Mouse (Mus musculus) embryonic facial prominence, embryonic 14.5 days (tissue): ENCODE results near the gene Mei1. TPM values are rescaled to one million over a fixed set of nuclear protein-coding genes. Genes with fewer than 3 reads are reported as not detected.

Experiments
- ATAC-seq: fragments of 200-750 bp; cut with Nextera tagmentation; 2 replicates; pipeline ENCODE4 v1.8.0; 2017; ENCODE audit warnings: low read depth, moderate number of reproducible peaks, moderate TSS enrichment
- DNase-seq: peaks from one replicate; pipeline ENCODE4 v3.0.0-alpha.2; 2015; ENCODE audit warnings: low spot score
- H3K27ac ChIP-seq: fragments of 300-500 bp; sonication (generic); replicated peaks from 2 replicates; pipeline ENCODE4 v1.5.1; 2014; ENCODE audit warnings: low read depth, mild to moderate bottlenecking, low read length, moderate library complexity
- H3K27me3 ChIP-seq: fragments of 300-500 bp; sonication (generic); replicated peaks from 2 replicates; pipeline ENCODE4 v1.6.1; 2014; ENCODE audit warnings: low read length; ENCODE audit not compliant: control insufficient read depth, insufficient read depth
- H3K36me3 ChIP-seq: fragments of 300-500 bp; sonication (generic); 2 replicates; pipeline ENCODE4 v1.6.1; 2014; ENCODE audit warnings: low read length, mixed read lengths; ENCODE audit not compliant: control insufficient read depth, insufficient read depth
- H3K4me1 ChIP-seq: fragments of 300-500 bp; sonication (generic); 2 replicates; pipeline ENCODE4 v1.6.1; 2014; ENCODE audit warnings: antibody characterized with exemption, low read length; ENCODE audit not compliant: control insufficient read depth, insufficient read depth
- H3K4me2 ChIP-seq: fragments of 300-500 bp; sonication (generic); 2 replicates; pipeline ENCODE4 v1.6.1; 2014; ENCODE audit warnings: low read depth, mild to moderate bottlenecking, low read length, moderate library complexity, mixed read lengths
- H3K4me3 ChIP-seq: fragments of 300-500 bp; sonication (generic); 2 replicates; pipeline ENCODE4 v1.5.1; 2014; ENCODE audit warnings: low read depth, mild to moderate bottlenecking, low read length
- H3K9ac ChIP-seq: fragments of 300-500 bp; sonication (generic); 2 replicates; pipeline ENCODE4 v1.6.1; 2014; ENCODE audit warnings: low read depth, mild to moderate bottlenecking, low read length, moderate library complexity, mixed read lengths
- H3K9me3 ChIP-seq: fragments of 300-500 bp; sonication (generic); 2 replicates; pipeline ENCODE4 v1.6.1; 2016; ENCODE audit warnings: low read length; ENCODE audit not compliant: control insufficient read depth
- WGBS: fragments of 180-500 bp; shearing (Covaris S2); extraction: QIAGEN DNeasy Blood & Tissue Kit; methylation state at CpG from one replicate; pipeline ENCODE4 v1.1.7; 2014; 5-methylcytosine and 5-hydroxymethylcytosine counted together
- polyA plus RNA-seq: library from polyadenylated mRNA; unstranded; fragments of >200 nt; fragmentation: Nextera tagmentation; extraction: Ambion mirVana; gene quantifications from 2 replicates; pipeline ENCODE4 v1.2.1, GENCODE M21; 2014

Mei1 gene
- polyA plus RNA-seq = 0.14 TPM in 1 of 2 replicates, not detected in the other

DNA sequence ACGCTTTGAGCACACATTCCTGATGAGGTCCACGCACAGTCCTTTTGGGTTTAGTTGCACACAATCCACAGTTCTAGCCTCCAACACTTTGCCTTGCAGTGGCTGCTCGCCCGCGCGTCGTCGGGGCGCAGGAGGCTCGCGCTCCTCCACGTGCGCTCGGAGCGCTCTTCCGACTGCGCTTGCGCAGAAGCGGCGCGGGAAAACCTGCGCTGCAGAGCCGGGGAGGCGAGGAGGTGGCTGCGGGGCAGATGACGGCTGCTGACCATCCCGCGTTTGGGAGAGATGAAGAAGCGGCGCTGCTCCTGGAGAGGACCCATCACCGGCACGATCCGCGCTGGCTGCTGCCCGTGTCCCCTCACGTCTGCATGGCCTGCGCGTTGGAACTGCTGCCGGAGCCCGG, at the start of gene Mei1:
Gene Mei1 (plus strand): TSS at position 99 of the 400 bp plus-strand sequence.
- Histone ChIP-seq H3K4me1 (no peaks in the 10 kb centered on the region), H3K4me2 (peak within 1 kb of the TSS; percentile 37; the same call in 1 of the 2 replicates), H3K27ac (no peak within 1 kb of the TSS), H3K36me3 (no peaks in the 10 kb centered on the region), H3K4me3 (peak within 1 kb of the TSS; percentile 18), H3K9me3 (0 out of 2 replicates have a peak, but pooled peaks cover 7% of the 10 kb centered on the region), H3K9ac (no peak within 1 kb of the TSS), H3K27me3 (peaks cover 36% of the 10 kb centered on the region)
- 28% methylated on average over 31 of the region's 40 CpGs for WGBS
- ATAC-seq (no peak), DNase-seq (no peak)

DNA sequence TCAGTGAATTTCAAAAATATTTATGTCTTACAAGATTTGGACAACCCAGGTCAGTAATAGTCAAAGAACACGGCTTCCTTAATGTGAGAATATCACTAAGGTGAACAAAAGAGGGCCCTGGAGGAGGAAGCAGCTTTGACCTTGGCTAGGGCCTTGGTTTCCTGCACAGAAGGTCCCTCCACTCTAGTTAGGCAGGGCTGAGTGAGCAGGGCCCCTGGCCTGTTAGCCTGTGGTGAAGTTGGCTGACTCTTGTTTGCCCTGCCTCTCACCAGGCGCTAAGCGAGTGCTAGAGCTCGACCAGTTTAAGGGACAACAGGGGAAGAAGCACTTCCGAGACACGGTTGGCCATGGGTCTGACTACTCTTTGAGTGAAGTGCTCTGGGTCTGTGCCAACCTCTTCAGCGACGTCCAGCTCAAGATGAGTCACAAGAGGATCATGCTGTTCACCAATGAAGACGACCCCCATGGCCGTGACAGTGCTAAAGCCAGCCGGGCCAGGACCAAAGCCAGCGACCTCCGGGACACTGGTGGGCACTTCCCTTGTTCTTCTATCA, 47.2 kb upstream of the Mei1 start:
- Histone ChIP-seq H3K27me3 (no peaks in the 10 kb centered on the region), H3K4me3 (no peak overlapping the region), H3K9me3 (no peaks in the 10 kb centered on the region), H3K4me2 (no peak overlapping the region), H3K27ac (no peak overlapping the region), H3K4me1 (no peaks in the 10 kb centered on the region; the same call in 1 of the 2 replicates), H3K36me3 (peaks cover 65% of the 10 kb centered on the region), H3K9ac (no peak overlapping the region)
- ATAC-seq (no peak), DNase-seq (no peak)
- 93% methylated on average over 13 of the region's 13 CpGs for WGBS

DNA sequence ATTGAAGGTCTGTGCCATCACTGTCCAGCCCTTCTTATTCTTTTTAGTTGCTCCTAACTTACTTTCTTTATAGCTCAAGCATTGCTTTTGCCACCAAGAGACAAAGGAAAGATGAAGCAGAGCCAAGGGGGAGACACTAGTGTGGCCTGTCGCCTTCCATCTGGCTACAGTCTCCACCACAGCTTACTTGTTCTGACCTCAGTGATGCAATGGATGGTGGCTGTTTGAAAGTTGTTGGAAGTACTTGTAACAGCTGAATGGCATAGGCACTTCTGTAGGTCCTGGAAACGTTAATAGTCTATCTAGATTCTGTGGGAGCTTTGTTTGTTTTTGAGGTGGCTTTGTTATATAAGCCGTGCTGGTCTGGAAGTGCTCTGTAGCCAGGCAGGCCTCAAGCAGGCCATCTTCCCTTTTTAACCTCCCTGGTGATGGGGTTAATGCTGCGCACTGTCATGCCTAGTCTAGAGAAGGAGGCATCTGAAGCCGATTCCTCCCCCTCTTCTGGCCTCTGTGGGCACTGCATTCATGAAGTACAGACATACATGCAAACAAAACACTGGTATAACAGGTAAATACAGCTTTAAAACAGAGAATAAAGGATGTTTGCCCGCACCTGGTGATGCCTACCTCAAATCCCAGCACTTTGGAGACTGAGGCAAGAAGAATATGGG, 45.7 kb upstream of the Mei1 start:
- Histone ChIP-seq H3K36me3 (peaks cover 76% of the 10 kb centered on the region), H3K9me3 (no peaks in the 10 kb centered on the region), H3K4me2 (no peak overlapping the region), H3K9ac (no peak overlapping the region), H3K4me3 (no peak overlapping the region), H3K4me1 (no peaks in the 10 kb centered on the region), H3K27me3 (no peaks in the 10 kb centered on the region), H3K27ac (no peak overlapping the region)
- WGBS = 84% methylated on average over 6 of the region's 6 CpGs
- DNase-seq = no peak
- ATAC-seq = no peak

DNA sequence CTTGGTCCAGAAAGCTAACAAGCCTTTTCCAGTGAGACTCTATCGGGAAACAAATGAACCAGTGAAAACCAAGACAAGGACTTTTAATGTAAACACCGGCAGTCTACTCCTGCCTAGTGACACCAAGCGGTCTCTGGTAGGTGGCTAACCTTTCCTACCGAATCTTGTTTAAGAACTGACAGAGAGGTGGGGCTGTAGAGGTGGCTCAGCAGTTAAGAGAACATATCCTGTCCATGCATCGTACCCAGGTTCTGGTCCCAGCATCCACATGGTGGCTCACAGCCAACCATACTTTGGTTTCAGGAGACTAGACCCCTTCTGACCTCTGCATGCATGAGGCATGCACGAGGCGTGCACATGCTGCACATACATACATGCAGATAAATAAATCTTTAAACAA, 42.5 kb upstream of the Mei1 start:
- H3K27ac ChIP-seq = no peak overlapping the region
- no peak for DNase-seq
- no peaks in the 10 kb centered on the region for H3K4me1 ChIP-seq
- 92% methylated on average over 7 of the region's 7 CpGs for WGBS
- ATAC-seq = no peak
- H3K4me2 ChIP-seq = no peak overlapping the region
- no peak overlapping the region for H3K4me3 ChIP-seq
- no peaks in the 10 kb centered on the region for H3K9me3 ChIP-seq
- no peaks in the 10 kb centered on the region for H3K27me3 ChIP-seq
- H3K36me3 ChIP-seq = peaks cover 99% of the 10 kb centered on the region
- H3K9ac ChIP-seq = 0 out of 2 replicates have a peak overlapping the region, but pooled peaks have one; percentile 8

DNA sequence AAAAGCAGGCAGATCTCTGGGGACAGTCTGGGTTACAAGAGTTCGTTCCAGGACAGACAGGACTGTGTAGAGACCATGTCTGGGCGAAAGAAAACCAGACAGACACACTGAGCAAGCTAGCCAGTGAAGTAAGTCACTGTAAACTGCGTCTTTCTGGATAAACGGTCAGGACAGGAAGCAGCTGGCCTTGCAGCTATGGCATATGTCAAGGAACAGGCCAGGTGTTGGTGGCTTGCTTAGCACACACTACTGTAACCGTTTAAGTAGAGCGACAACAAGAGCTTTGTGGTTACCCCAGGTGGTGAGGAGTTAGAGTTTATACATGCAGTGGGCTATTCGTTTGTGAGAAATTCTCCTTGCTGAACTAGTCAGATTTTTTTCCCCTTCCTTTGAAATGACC, 42.1 kb upstream of the Mei1 start:
- Histone ChIP-seq H3K36me3 (peaks cover 97% of the 10 kb centered on the region), H3K27me3 (no peaks in the 10 kb centered on the region), H3K9me3 (no peaks in the 10 kb centered on the region), H3K27ac (no peak overlapping the region), H3K9ac (no peak overlapping the region), H3K4me3 (no peak overlapping the region), H3K4me2 (no peak overlapping the region), H3K4me1 (no peaks in the 10 kb centered on the region)
- DNase-seq (no peak), ATAC-seq (no peak)
- WGBS = 75% methylated on average over 7 of the region's 7 CpGs

DNA sequence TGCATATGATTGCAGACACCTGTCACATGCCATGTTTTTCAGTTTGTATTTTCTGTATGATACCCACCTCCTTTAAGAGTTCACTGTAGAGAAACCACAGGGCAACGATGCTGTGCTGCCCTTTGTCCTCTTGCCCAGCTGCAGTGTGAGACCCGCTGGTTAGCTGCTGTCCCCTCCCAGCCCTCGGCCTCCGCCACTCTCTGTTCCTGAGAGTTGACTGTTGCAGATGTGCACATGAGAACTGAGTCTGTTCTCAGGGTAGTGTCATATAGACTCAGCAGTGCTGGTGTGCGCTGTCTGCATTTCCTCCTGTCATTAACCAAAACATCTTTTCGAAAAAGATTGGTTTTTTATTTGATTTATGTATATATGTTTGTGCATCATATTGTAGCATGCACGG, 37.4 kb upstream of the Mei1 start:
- 79% methylated on average over 7 of the region's 7 CpGs for WGBS
- DNase-seq (no peak), ATAC-seq (no peak)
- Histone ChIP-seq H3K4me2 (no peak overlapping the region), H3K4me3 (no peak overlapping the region), H3K27me3 (no peaks in the 10 kb centered on the region), H3K4me1 (no peaks in the 10 kb centered on the region), H3K9ac (no peak overlapping the region), H3K27ac (no peak overlapping the region), H3K9me3 (no peaks in the 10 kb centered on the region), H3K36me3 (peaks cover 78% of the 10 kb centered on the region)

DNA sequence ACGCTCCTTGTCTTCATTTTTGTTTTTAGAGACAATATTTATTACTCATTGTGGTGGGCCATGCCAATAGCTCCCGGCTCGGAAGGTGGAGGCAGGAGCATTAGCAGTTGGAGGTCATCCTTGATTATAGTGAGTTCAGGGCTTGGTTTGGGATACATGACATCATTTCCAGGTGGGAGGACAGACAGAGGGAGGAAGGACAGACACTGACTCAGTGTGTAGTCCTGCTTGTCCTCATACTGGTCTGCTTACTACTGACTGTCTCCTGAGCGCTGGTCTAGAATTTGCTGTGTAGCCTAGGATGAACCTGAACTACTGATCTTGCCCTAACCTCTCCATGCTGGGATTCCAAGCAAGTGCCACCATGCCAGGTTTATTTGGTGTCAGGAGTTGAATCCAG, 36.0 kb upstream of the Mei1 start, which contains the start of gene Desi1:
Gene Desi1 (minus strand): TSS at position 101 of the 400 bp plus-strand sequence.
- Histone ChIP-seq H3K27me3 (no peaks in the 10 kb centered on the region), H3K4me1 (no peaks in the 10 kb centered on the region), H3K27ac (no peak within 1 kb of the TSS), H3K36me3 (peaks cover 78% of the 10 kb centered on the region), H3K9me3 (no peaks in the 10 kb centered on the region), H3K4me3 (no peak within 1 kb of the TSS), H3K4me2 (no peak within 1 kb of the TSS), H3K9ac (no peak within 1 kb of the TSS)
- DNase-seq = no peak
- WGBS = 93% methylated on average over 4 of the region's 4 CpGs
- no peak for ATAC-seq

DNA sequence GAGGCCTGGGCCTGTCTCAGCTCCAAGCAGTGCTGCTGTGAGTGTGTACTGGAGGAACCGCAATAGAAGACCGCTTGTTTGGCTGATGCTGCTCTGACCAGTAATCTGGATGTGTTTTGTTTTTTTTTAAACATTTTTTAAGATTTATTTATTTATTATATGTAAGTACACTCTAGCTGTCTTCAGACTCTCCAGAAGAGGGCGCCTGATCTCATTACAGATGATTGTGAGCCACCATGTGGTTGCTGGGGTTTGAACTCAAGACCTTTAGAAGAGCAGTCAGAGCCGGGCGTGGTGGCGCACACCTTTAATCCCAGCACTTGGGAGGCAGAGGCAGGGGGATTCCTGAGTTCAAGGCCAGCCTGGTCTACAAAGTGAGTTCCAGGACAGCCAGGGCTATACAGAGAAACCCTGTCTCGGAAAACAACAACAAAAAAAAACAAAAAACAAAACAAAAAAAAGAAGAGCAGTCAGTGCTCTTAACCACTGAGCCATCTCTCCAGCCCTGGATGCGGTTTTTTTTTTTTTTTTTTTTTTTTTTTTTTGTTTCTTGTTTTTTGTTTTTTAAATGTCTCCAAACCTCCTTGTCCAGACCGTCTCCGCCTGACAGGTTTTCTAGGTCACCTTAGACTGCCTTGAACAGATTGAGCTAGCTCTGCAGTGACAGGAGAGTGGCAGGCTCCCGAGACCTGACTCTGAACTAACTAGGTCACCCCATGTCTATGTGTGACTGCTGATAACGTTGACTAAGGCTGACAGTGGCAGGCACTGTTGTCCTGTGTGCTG, 33.7 kb upstream of the Mei1 start:
- WGBS = 82% methylated on average over 11 of the region's 12 CpGs
- Histone ChIP-seq H3K9ac (no peak overlapping the region), H3K4me3 (no peak overlapping the region), H3K4me1 (no peaks in the 10 kb centered on the region), H3K9me3 (no peaks in the 10 kb centered on the region), H3K27ac (no peak overlapping the region), H3K27me3 (no peaks in the 10 kb centered on the region), H3K4me2 (no peak overlapping the region), H3K36me3 (peaks cover 78% of the 10 kb centered on the region)
- DNase-seq (peak; percentile 48), ATAC-seq (no peak)
